Mouse (Mus musculus): ENCODE results near the gene Krtap1-5. TPM values are rescaled to one million over a fixed set of nuclear protein-coding genes. Genes with fewer than 3 reads are reported as not detected.
A peak's percentile ranks its signal among the peaks of the same experiment; 100 is the strongest.

The Krtap1-5 gene
- polyA plus RNA-seq, 1 experiment from 2014 or later: not detected

GRCm38 (mm10) chr11:99583245-99583704 lies 2.5 kb upstream of the Krtap1-5 start, which contains the start of gene Krtap1-4:
Krtap1-4 (minus strand) TSS chr11:99583654.
- Histone ChIP-seq H3K4me3 (ENCODE audit: low read length) (no peak within 1 kb of the TSS), H3K27me3 (ENCODE audit: insufficient read depth, low read length) (no peaks in the 10 kb centered on the region), H3K9me3 (ENCODE audit: low read length) (no peaks in the 10 kb centered on the region), H3K27ac (ENCODE audit: low read length) (no peak within 1 kb of the TSS), H3K4me1 (ENCODE audit: insufficient read depth, low read length) (no peaks in the 10 kb centered on the region), H3K9ac (replicated peaks; ENCODE audit: low read length) (no peak within 1 kb of the TSS), H3K36me3 (ENCODE audit: insufficient read depth, low read length) (no peaks in the 10 kb centered on the region), H3K4me2 (replicated peaks; ENCODE audit: low read depth, low read length) (no peak within 1 kb of the TSS)
- no peak for ATAC-seq (ENCODE audit: low FRiP score, low TSS enrichment)
- WGBS: 72% methylated on average over 5 of the region's 5 CpGs

- Histone ChIP-seq H3K9ac (replicated peaks; ENCODE audit: low read length) (no peak overlapping the region), H3K27me3 (ENCODE audit: insufficient read depth, low read length) (no peaks in the 10 kb centered on the region), H3K4me1 (ENCODE audit: insufficient read depth, low read length) (no peaks in the 10 kb centered on the region), H3K4me3 (ENCODE audit: low read length) (no peak overlapping the region), H3K36me3 (ENCODE audit: insufficient read depth, low read length) (no peaks in the 10 kb centered on the region), H3K27ac (ENCODE audit: low read length) (no peak overlapping the region), H3K9me3 (ENCODE audit: low read length) (no peaks in the 10 kb centered on the region), H3K4me2 (replicated peaks; ENCODE audit: low read depth, low read length) (no peak overlapping the region)
- WGBS: 81% methylated on average over 6 of the region's 6 CpGs
- ATAC-seq (ENCODE audit: low FRiP score, low TSS enrichment): no peak
Observed at GRCm38 (mm10) chr11:99581564-99581963, 748 bp upstream of the Krtap1-5 start.

GRCm38 (mm10) chr11:99581051-99581450 lies 235 bp upstream of the Krtap1-5 start:
- H3K9me3 ChIP-seq (ENCODE audit: low read length): no peaks in the 10 kb centered on the region
- 88% methylated on average over 5 of the region's 5 CpGs for WGBS
- no peaks in the 10 kb centered on the region for H3K4me1 ChIP-seq (ENCODE audit: insufficient read depth, low read length)
- H3K9ac ChIP-seq (replicated peaks; ENCODE audit: low read length): no peak overlapping the region
- H3K4me2 ChIP-seq (replicated peaks; ENCODE audit: low read depth, low read length): no peak overlapping the region
- no peak for ATAC-seq (ENCODE audit: low FRiP score, low TSS enrichment)
- no peaks in the 10 kb centered on the region for H3K27me3 ChIP-seq (ENCODE audit: insufficient read depth, low read length)
- no peaks in the 10 kb centered on the region for H3K36me3 ChIP-seq (ENCODE audit: insufficient read depth, low read length)
- H3K27ac ChIP-seq (ENCODE audit: low read length): no peak overlapping the region
- no peak overlapping the region for H3K4me3 ChIP-seq (ENCODE audit: low read length)

- peak overlapping the region; percentile 43 for H3K4me2 ChIP-seq (replicated peaks; ENCODE audit: low read depth, low read length)
- no peaks in the 10 kb centered on the region for H3K27me3 ChIP-seq (ENCODE audit: insufficient read depth, low read length)
- ATAC-seq (ENCODE audit: low FRiP score, low TSS enrichment): peak; percentile 86
- 0 out of 2 replicates have a peak, but pooled peaks cover 2% of the 10 kb centered on the region for H3K4me1 ChIP-seq (ENCODE audit: insufficient read depth, low read length)
- no peak overlapping the region for H3K27ac ChIP-seq (ENCODE audit: low read length)
- H3K9ac ChIP-seq (replicated peaks; ENCODE audit: low read length): no peak overlapping the region
- no peak overlapping the region for H3K4me3 ChIP-seq (ENCODE audit: low read length)
- H3K36me3 ChIP-seq (ENCODE audit: insufficient read depth, low read length): no peaks in the 10 kb centered on the region
- under 1% methylated on average over 7 of the region's 7 CpGs for WGBS
- no peaks in the 10 kb centered on the region for H3K9me3 ChIP-seq (ENCODE audit: low read length)
Observed at GRCm38 (mm10) chr11:99574106-99574505, 6.7 kb downstream of the Krtap1-5 start.

GRCm38 (mm10) chr11:99573164-99573563 lies 7.7 kb downstream of the Krtap1-5 start:
- Histone ChIP-seq H3K4me1 (ENCODE audit: insufficient read depth, low read length) (0 out of 2 replicates have a peak, but pooled peaks cover 2% of the 10 kb centered on the region), H3K27ac (ENCODE audit: low read length) (no peak overlapping the region), H3K9me3 (ENCODE audit: low read length) (no peaks in the 10 kb centered on the region), H3K36me3 (ENCODE audit: insufficient read depth, low read length) (no peaks in the 10 kb centered on the region), H3K4me2 (replicated peaks; ENCODE audit: low read depth, low read length) (no peak overlapping the region), H3K27me3 (ENCODE audit: insufficient read depth, low read length) (no peaks in the 10 kb centered on the region), H3K4me3 (ENCODE audit: low read length) (no peak overlapping the region), H3K9ac (replicated peaks; ENCODE audit: low read length) (no peak overlapping the region)
- ATAC-seq (ENCODE audit: low FRiP score, low TSS enrichment): no peak
- WGBS: 62% methylated on average over 4 of the region's 4 CpGs

- no peaks in the 10 kb centered on the region for H3K4me1 ChIP-seq (ENCODE audit: insufficient read depth, low read length)
- H3K36me3 ChIP-seq (ENCODE audit: insufficient read depth, low read length): no peaks in the 10 kb centered on the region
- H3K27ac ChIP-seq (ENCODE audit: low read length): no peak within 1 kb of the TSS
- H3K9me3 ChIP-seq (ENCODE audit: low read length): no peaks in the 10 kb centered on the region
- H3K9ac ChIP-seq (replicated peaks; ENCODE audit: low read length): no peak within 1 kb of the TSS
- no peak within 1 kb of the TSS for H3K4me2 ChIP-seq (replicated peaks; ENCODE audit: low read depth, low read length)
- no peak for ATAC-seq (ENCODE audit: low FRiP score, low TSS enrichment)
- H3K27me3 ChIP-seq (ENCODE audit: insufficient read depth, low read length): no peaks in the 10 kb centered on the region
- no peak within 1 kb of the TSS for H3K4me3 ChIP-seq (ENCODE audit: low read length)
- 62% methylated on average over 7 of the region's 7 CpGs for WGBS
Observed at GRCm38 (mm10) chr11:99566530-99566929, 14.3 kb downstream of the Krtap1-5 start, which contains the start of gene Krtap3-1. Krtap3-1 (minus strand) TSS chr11:99566630.

- no peaks in the 10 kb centered on the region for H3K4me1 ChIP-seq (ENCODE audit: insufficient read depth, low read length)
- no peak overlapping the region for H3K9ac ChIP-seq (replicated peaks; ENCODE audit: low read length)
- no peaks in the 10 kb centered on the region for H3K36me3 ChIP-seq (ENCODE audit: insufficient read depth, low read length)
- H3K4me3 ChIP-seq (ENCODE audit: low read length): no peak overlapping the region
- H3K27ac ChIP-seq (ENCODE audit: low read length): no peak overlapping the region
- ATAC-seq (ENCODE audit: low FRiP score, low TSS enrichment): no peak
- no peaks in the 10 kb centered on the region for H3K9me3 ChIP-seq (ENCODE audit: low read length)
- WGBS: 68% methylated on average over 6 of the region's 6 CpGs
- no peak overlapping the region for H3K4me2 ChIP-seq (replicated peaks; ENCODE audit: low read depth, low read length)
- no peaks in the 10 kb centered on the region for H3K27me3 ChIP-seq (ENCODE audit: insufficient read depth, low read length)
Observed at GRCm38 (mm10) chr11:99562580-99562979, 18.2 kb downstream of the Krtap1-5 start.

GRCm38 (mm10) chr11:99559366-99559765 lies 21.4 kb downstream of the Krtap1-5 start, which contains the start of gene Gm11939:
Gm11939 (minus strand) TSS chr11:99559466.
- WGBS: 90% methylated on average over 9 of the region's 9 CpGs
- H3K9ac ChIP-seq (replicated peaks; ENCODE audit: low read length): no peak within 1 kb of the TSS
- no peak for ATAC-seq (ENCODE audit: low FRiP score, low TSS enrichment)
- H3K4me1 ChIP-seq (ENCODE audit: insufficient read depth, low read length): no peaks in the 10 kb centered on the region
- H3K36me3 ChIP-seq (ENCODE audit: insufficient read depth, low read length): no peaks in the 10 kb centered on the region
- no peak within 1 kb of the TSS for H3K27ac ChIP-seq (ENCODE audit: low read length)
- no peak within 1 kb of the TSS for H3K4me2 ChIP-seq (replicated peaks; ENCODE audit: low read depth, low read length)
- H3K4me3 ChIP-seq (ENCODE audit: low read length): no peak within 1 kb of the TSS
- no peaks in the 10 kb centered on the region for H3K27me3 ChIP-seq (ENCODE audit: insufficient read depth, low read length)
- H3K9me3 ChIP-seq (ENCODE audit: low read length): no peaks in the 10 kb centered on the region

GRCm38 (mm10) chr11:99557976-99558745 lies 22.7 kb downstream of the Krtap1-5 start:
- ATAC-seq (ENCODE audit: low FRiP score, low TSS enrichment): no peak
- Histone ChIP-seq H3K9me3 (ENCODE audit: low read length) (no peaks in the 10 kb centered on the region), H3K9ac (replicated peaks; ENCODE audit: low read length) (no peak overlapping the region), H3K4me2 (replicated peaks; ENCODE audit: low read depth, low read length) (no peak overlapping the region), H3K27ac (ENCODE audit: low read length) (no peak overlapping the region), H3K4me1 (ENCODE audit: insufficient read depth, low read length) (no peaks in the 10 kb centered on the region), H3K27me3 (ENCODE audit: insufficient read depth, low read length) (no peaks in the 10 kb centered on the region), H3K4me3 (ENCODE audit: low read length) (no peak overlapping the region), H3K36me3 (ENCODE audit: insufficient read depth, low read length) (no peaks in the 10 kb centered on the region)
- WGBS: 55% methylated on average over 3 of the region's 3 CpGs

- no peaks in the 10 kb centered on the region for H3K4me1 ChIP-seq (ENCODE audit: insufficient read depth, low read length)
- no peaks in the 10 kb centered on the region for H3K36me3 ChIP-seq (ENCODE audit: insufficient read depth, low read length)
- H3K9ac ChIP-seq (replicated peaks; ENCODE audit: low read length): no peak within 1 kb of the TSS
- WGBS: 85% methylated on average over 2 of the region's 2 CpGs
- no peaks in the 10 kb centered on the region for H3K9me3 ChIP-seq (ENCODE audit: low read length)
- H3K4me3 ChIP-seq (ENCODE audit: low read length): no peak within 1 kb of the TSS
- H3K4me2 ChIP-seq (replicated peaks; ENCODE audit: low read depth, low read length): no peak within 1 kb of the TSS
- ATAC-seq (ENCODE audit: low FRiP score, low TSS enrichment): no peak
- no peaks in the 10 kb centered on the region for H3K27me3 ChIP-seq (ENCODE audit: insufficient read depth, low read length)
- H3K27ac ChIP-seq (ENCODE audit: low read length): no peak within 1 kb of the TSS
Observed at GRCm38 (mm10) chr11:99556753-99557152, 24.1 kb downstream of the Krtap1-5 start, which contains the start of gene Krtap3-2. Krtap3-2 (minus strand) TSS chr11:99556853.
